Mouse (Mus musculus): ENCODE results near the gene Fcrl5.

DNA sequence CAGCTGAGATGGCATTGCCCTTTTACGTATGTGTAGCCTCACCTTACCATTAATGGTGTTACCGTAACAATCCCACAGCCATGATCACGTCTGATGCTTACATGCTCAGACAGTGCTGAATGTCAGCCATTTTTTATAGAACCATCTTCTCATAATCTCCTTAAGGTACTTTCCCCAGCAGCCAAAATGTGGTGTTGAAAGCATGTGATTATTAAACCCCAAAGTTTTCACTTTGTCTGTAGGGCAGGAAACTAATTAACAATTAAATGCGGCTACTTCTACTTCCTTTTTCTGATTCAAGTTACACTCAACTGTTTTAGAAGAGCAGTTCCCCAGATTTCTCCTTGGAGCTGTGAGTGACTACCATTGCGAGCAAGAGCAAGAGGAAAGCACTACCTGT, at the start of gene Fcrl5:
- TF ChIP-seq CTCF (IDR thresholded peaks at IDR 0.05; ENCODE audit: control insufficient read depth, insufficient read depth, insufficient replicate concordance, low read depth, low read length) (no peak), POLR2A (IDR thresholded peaks at IDR 0.05; ENCODE audit: control insufficient read depth, low read depth, low read length) (no peak)

Data from testis, adult 2 months (tissue).